Mouse (Mus musculus) spleen, adult 18-20 months (tissue): ENCODE data around the gene Borcs5.

Source experiments
- DNase-seq, 2 experiments: peaks; one replicate each; pipeline ENCODE4 v3.0.0; 2022; ENCODE audit warnings: mixed read lengths in 2 of 2

Gene Borcs5

DNA sequence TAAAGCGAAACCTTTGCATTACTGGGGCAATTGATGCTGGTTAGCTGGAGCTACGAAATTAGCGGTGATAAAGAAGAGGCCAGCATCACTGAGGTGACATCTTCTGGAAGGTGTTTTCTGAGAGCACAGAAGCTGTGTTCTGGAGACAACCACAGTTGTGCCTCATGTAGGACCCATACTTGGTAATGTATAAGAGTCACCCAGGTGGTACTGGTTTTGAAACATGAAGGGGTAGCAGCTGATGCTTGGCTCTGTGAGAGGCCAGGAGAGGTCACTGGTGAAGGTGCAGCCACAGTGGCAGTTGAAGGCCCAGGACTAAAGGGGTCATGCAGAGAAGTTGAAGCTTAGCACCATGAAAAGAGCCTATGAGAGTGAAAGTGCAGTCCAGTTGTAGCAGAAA lies at the start of gene Borcs5:
Gene Borcs5 (plus strand): TSS at position 301 of the 400 bp plus-strand sequence.
- no peak for DNase-seq

DNA sequence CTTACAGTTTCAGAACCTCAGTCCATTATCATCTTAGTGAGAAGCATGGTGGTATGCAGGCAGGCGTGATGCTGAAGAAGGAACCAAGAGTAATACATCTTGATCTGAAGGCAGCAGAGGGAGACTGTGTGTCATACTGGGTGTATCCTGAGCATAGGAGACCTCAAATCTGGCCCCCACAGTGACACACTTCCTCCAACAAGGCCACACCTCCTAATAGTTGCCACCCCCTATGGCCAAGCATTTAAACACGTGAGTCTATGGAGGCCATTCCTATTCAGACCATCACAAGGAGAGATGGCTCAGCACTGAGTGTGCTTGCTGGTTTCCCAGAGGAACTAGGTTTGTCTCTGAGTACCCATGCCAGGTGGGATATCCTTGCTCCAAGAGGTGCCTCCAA lies 47.7 kb upstream of the Borcs5 start:
- no peak for DNase-seq

DNA sequence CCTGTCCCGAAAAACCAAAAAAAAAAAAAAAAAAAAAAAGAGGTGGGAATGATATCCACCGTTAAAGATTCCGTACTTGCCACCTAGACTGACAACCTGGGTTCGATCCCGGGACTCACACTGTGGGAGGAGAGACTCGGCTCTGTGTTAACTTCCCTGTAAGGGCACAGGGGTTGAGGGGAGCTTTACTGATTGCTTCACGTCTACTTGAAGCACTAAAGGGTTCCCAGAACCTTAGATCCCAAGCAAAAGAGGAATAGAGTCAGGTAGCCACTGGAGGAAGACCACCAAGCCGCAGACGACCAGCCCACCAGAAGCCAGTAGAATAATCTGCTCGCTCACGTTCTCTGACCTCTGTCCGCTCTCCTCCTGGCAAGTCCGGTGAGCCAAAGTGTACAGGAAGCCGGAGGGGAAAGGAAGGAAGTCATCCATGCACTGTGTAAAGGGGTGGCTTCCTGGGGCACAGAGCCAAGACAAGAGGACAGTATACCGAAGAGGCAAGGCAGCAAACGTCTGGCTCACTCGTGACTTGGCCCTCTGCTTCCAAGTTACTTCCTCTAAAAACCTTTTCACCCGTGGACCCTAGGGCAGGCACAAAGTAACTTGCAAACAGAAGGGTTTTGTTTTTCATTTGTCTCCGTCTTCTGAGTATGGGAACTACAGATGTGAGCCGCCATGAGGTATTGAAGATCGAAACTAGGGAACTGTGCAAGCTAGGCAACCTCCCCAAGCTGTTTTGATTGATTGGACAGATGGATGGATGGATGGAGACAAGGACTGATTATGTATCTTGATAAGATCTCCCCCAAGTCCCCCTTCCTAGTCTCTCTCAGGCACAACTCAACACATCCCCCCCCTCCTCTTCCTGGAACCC lies 44.5 kb upstream of the Borcs5 start:
- DNase-seq = peak in 1 of 2 experiments; percentile 7

DNA sequence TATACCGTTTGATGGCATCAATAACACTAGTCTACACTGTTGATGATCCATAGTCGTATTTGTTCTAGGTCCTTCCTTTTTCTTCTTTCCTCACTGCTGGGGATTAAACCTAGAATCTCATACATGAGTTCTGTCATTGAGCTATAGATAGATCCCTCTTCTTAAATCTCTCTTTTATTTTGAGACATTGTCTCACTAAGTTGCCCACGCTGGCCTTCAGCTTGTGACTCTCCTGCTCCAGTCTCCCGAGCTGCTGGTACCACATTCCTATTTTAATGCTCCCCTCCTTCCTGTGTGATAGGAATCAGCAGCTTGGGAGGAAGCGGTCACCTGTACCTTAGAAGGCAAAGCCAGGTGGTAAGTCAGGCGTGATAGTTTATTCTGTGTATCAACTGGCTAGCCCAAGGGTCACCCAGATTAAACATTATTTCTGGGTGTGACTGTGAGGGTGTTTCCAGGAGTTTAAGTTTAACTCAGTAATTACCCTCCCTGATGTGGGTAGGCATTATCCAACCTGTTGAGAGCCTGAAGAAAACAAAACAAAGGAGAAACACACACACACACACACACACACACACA lies 41.6 kb upstream of the Borcs5 start:
- no peak for DNase-seq

DNA sequence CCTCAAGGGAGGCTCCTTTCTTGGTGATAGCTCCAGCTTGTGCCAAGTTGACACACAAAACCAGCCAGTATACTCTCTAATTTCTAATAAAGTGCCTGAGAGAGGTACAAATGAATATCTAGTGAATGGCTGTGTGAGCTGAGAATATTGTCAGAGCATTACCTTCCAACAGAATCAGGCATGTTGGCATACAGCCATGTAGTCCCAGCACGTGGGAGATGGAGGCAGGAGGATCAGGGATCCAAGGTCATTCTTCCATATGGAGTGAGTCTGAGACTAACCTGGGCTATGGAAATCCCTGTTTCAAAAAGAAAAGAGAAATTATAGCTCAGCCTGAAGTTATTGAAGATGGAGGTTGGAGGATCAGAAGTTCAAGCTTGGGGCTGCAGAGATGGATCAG lies 40.1 kb upstream of the Borcs5 start:
- DNase-seq = no peak

DNA sequence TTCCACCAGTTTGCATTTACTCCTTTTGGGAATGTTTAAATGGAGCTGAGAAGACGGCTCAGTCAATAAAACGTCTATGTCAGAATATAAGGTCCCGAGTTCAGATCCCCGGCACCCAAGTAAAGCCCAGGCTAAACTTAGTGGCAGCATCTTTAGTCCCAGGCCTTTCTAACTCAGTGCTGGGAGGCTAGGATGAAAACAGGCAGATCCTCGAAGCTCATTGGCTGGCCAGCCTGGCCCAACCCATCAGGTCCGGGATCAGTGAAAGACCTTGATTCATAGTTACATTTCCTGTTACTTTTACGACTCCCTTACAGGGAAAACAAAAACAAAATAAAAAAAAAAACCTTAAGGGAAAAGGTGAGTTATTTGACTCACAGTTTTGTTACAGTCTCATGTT lies 38.2 kb upstream of the Borcs5 start:
- DNase-seq = no peak

DNA sequence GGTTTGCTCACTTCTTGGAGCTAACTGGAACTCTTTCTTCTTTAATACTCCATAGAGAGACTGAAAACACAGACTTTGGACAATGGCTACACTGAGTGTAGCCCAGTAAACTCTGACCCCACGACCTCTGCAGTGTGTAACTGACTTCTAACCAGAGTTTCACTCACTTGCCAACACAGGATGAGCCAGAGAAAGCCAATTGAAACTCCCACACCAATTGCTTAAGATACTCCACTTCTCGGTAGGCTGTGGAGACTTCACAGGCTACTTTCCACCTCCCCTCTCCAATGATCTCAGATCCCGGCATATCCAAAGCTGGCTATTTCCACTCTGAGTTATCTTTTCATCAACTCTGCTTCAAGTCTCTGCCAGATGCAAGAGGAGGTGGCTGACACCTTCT lies 37.5 kb upstream of the Borcs5 start:
- no peak for DNase-seq

DNA sequence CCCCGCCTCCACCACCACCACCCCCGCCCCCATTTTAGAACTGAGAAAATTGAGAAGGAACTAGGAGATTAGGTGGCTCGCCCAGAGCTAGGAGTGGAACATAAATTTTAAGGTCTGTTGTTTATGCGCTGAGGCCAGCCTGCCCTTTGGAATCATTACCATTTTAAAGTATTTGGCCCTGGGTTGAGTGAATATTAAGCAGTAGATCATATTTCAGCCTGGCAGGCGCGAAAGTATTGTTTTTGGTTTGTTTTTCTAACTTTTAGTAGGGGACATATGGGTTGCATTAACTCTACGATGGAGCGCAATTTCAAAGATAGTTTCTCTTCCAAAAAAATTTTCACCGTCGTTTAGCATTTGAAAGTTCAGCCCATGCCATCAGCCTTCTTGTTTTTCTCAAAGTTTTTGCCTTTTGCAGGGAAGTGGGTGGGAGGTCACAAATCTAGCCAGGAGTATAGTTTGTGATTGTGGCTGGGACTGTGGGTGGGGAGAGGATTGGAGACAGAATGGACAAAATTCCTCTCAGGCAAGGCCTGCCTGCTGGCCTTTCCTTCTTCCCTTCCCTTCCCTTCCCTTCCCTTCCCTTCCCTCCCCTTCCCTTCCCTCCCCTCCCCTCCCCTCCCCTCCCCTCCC lies 36.8 kb upstream of the Borcs5 start:
- no peak for DNase-seq

DNA sequence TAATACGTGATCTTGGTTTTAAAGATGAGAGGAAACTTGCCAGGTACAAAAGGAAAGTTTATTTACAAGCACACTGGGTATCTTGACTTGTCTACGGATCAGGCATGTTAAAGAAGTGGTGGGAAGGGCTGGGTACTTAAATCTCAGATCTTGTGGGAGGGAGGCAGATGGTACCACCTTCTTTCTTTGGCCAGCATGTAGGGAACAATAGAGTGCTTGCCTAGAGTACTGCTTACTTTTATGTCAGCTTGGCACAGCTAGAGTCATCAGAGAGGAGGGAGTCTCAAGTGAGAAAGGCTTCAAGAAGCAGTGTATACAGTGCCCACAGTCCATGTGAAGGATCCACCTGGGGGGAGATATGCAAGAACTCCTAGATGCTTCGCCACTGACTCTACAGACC lies 34.1 kb upstream of the Borcs5 start:
- no peak for DNase-seq

DNA sequence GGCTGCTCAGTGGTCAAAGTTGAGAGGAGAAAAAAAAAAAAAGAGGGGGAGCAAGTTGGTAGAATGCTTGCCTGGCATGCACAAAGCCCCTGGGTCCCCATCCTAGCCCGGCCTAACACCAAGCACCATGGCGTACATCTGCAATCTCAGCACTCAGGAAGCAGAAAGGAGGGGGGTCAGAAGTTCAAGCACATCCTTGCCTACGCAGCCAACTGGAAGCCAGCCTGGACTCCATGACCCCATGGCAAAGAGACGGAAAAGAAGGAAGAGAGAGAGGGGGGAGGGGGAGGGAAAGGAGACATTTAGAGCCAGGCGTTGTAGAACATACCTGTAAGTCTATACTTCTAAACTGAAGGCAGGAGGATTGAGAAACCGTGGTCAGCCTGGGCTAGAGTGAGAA lies 32.8 kb upstream of the Borcs5 start:
- DNase-seq = no peak

DNA sequence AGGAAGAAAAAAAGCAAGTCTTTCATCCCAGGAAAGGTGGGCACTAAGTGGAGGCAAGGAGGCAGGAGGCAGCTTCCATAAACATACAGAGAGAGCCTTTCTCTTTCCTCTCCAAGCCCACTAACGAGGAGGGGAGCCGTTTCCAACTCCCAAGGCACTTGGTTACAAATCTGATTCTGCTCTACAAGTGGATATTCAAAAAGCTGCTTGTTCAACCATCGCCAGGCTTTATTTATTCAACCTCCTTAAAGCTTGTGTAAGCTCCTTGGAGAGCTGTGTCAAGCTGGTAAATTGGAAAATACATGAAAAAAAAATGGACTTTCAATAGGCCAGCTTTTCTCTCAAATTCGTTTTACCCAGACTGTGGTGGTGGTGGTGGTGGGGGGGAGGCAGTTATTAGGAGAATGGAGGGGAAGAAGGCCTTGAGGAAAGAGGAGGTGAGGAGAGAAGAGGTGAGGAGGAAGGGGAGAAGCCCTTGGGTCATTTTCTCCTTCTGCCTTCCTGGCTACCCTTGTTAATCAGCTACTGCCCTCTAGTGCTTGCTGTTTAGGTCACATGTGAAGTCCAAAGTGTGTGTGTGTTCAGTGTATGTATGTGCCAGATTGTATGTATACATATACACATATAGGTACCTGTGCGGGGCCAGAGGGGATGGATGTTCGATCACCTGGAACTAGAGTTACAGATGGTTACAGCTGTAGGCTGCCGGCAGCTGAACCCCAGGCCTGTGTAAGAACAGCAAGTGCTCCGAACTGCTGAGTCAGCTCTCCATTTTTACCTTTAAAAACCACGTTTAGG lies 32.2 kb upstream of the Borcs5 start:
- no peak for DNase-seq

DNA sequence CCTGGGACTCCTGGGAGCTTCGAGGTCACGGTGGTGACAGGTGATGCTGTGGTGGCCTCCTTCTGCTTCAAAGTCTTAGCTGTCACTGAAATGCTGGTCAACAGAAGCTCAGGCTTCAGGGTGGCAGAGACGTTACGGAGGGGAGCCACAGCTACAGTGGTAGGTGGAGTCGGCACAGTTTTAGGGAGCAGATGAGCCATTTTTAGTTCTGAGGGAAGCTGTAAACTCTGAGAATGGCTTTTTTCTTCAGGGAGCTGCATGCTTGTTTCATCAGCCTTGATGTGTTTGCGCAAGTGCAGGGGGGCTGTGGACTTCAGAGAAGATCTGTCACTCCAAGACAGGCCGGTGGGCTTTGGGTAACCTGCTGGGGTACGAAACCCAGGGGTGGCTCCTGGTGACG lies 28.9 kb upstream of the Borcs5 start:
- DNase-seq = no peak

DNA sequence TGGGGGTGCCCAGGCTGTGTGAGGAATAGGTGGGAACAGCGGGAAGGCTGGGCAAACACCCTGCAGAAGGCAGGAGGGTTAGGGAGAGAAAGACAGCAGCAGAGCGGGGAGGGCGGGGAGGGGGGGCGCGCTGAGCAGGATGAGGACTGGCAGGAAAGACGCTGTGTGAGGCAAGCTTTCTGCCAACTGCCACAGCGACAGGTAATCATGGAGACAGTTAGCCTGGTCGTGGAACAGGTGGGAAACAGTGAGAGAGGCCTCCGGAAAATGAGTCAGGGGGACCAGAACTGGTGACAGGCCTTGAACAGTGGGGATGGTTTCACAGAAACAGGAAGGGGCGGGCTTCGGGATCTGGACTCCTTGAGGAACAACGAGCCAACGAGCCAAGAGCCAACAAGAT lies 27.4 kb upstream of the Borcs5 start:
- no peak for DNase-seq

DNA sequence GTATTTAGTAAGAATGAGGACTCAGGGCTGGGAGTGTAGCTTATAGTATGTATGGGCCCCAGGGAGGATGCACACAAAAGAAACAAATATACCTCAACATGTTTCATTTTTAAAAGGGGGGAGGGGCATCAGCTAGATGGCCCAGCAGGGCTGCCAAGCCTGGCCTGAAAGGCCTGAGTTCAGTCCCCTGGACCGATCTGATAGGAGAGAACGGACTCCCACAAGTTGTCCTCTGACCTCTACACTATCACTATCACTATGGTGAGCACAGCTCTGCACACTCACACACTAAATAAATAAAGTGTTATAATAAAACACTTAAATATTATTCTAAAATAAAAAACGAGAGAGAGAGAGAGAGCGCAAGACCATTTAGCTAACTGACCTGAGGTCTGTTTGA lies 25.0 kb upstream of the Borcs5 start:
- DNase-seq = no peak

DNA sequence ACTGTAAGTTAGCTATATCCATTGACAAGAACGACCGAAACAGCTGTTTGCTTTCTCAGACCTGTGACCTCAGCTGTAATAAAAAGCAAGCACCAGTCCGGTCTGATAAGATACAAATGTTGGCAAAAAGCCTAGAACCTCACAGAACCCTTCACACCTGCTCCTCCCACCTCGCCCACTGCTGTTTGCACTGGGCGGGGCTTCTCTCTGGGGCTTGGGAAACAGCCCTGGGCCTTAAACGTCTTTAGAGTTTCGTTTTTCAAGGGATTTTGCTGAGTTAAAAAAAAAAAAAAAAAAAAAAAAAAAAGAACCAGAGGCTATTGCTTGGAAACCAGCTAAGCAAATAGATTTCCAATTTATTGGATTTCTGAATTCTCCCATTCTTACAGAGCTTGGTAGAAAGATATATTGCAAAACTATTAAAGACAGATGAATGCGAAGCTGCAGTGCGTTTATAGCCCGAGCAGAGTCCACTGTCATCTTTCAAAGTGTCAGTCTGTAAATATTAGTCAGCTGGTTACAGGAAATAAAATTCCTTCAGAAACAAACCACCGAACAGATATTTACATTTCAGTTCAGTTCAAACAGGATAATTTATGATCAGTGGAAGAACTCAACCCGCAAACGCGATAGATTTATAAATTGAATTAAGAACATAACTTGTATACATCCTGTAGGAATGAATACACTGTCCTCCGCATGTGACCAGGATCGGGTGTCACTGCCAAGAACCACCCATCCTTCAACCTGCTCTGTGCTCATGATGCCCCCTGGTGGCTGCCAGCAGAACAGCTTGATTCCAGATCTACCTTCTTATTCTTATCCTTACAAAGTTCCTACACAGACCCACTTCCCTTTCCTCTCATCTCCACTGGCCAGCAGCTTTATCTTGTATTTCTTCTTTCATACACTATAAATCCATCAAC lies 24.3 kb upstream of the Borcs5 start:
- DNase-seq = peak; percentile 46 to 77

DNA sequence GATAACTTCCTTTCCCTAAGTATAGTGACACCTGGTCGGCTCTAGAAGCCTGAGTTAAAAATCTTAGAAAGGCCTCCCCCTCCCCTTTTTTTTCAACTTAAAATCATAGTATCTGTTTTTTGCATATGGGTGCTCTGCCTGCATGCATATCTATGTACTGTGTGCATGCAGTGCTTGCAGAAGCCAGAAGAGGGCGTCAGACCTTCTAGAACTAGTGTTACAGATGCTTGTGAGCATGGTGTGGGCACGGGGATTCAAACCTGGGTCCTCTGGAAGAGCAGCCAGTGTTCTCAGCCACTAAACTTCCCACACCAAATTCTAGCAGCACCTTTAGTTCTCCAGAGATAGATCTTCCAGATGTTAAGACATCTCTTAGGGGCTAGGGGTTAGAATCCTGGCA lies 21.7 kb upstream of the Borcs5 start:
- no peak for DNase-seq

DNA sequence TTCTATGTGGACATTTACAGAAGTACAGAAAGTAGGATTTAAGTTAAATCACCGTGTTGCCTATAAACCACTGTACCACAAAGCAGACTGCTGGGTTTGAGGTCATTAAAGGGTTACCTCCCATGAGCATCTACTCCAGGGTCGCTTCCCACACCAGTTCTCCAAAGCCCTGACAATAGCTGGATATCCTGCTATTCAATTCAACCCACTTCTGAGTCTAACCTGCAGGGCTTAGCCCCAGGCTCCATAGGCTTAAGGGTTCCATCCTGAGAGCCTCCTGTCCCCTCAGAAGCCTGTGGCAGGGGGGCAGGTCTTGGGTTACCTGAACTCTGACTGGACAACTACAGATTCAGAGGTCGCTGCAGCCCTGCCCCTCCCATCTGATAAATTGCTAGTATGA lies 19.2 kb upstream of the Borcs5 start:
- DNase-seq = no peak

DNA sequence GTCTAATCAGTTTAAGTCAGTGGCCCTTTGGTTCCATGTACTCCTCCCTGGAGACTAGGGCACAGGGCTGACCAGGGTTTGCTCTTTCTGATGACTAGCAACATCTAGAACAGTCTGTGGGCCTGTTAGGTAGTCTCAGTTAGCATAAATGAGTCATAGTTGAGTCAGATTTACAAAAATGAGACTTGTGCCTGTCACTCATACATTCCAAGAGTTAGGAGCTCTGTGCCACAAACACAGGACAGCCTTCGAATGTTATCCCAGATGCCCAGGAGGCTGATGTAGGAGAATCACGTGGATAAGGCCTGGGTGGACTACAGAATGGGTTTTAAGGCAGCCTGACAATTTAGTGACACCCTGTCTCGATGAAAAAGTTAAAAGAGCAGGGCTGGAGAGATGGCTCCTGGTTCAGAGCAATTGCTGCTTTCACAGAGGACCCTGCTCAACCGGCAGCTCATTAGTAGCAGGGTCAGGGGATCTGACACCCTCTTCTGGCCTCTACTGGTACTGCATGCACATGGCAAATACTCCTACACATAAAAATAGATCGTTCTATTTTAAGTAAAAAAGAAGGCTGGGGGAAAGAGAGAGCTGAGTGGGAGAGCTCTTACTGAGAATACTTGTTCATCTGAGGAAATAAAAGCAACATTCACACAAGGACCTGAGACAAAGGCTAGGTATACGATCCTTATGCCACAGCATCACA lies 18.3 kb upstream of the Borcs5 start:
- no peak for DNase-seq

DNA sequence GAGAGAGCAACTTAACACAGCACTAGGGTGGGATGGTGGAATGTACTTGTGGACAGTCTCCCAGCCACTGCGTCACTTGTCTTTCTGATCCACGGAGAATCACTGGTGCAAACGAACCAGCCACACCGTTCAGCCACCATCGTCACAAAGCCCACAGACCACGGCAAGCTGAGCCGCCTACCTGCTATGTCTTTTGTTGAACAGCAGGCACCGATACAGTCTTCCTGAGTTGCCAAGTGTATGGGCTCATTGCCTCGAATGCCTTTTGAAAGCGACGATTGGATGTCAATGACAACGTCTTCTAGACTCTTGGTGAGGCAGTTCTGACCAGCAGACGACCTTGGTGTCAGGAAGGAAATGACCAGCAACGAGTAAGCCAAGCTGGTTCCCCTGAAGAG lies 17.8 kb upstream of the Borcs5 start:
- DNase-seq = no peak

DNA sequence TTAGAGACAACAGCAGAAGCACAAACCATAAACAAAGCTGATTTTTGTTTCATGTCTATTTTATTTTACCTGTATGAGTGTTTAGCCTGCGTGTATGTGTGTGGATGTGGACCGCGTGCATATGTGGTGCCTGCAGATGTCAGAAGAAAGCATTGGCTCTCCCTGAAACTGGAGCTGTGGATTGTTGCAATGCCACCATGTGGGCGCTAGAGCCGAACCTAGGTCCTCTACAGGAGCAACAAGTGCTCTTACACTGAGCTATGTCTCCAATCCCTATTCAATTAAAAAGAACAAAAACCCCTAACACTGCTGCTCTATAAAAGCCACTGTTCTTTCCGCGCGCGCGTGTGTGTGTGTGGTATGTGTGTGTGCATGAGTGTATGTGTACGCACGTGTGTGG lies 13.9 kb upstream of the Borcs5 start:
- no peak for DNase-seq

DNA sequence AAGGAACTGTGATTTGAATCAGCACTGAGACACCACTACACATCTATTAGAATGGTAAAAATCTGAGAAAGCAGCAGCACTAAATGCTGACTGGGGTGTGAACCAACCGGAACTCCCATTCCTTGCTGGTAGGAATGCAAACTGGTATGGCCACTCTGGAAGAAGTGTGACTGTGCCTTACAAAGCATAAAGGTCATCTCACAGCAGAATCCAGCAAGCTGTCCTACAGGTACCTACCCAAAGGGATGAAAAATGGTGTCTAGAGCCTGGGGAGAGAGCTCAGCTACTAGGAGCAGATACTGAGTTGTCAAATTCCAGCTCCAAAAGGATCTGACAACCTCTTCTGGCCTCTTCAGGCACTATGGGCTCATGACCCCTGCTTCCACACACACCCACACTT lies 12.7 kb upstream of the Borcs5 start:
- DNase-seq = no peak

DNA sequence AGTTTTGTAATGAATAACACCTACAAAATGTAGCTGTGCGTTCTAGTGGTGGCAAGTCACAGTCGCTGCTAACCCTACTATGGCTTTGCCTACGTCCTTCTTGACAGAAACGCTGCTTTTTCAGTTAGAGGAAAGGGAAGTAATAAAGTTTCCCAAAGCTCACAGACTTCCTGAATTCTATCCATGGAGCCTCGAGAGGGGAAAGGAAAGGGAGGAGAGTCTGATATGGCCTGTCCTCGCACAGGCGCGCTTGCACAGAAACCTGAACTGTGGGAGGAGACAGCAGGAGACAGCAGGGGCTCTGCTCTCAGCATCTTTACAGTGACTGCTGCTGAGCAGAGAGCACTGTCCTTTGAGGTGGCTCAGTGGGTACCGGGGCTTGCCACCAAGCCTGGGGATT lies 8.9 kb upstream of the Borcs5 start:
- no peak for DNase-seq
